Mouse (Mus musculus) inflammation-experienced regulatory T-cells (primary cell): ENCODE measurements around the gene Gm14226. TPM values are rescaled to one million over a fixed set of nuclear protein-coding genes. Genes with fewer than 3 reads are reported as not detected.

Experiments
- polyA plus RNA-seq, 2 experiments: library from polyadenylated mRNA; unstranded; fragments of 100-300 nt; shearing (Covaris generic); gene quantifications; one replicate each; pipeline ENCODE4 v1.2.1; 2017

Gm14226 gene
- under 1 TPM; 0.06 to 0.80 TPM for polyA plus RNA-seq

GRCm38 (mm10) chr2:155018251-155018755 is at the start of gene Gm14226:
Gm14226 (plus strand) TSS chr2:155018266.

GRCm38 (mm10) chr2:155073978-155074765 is 56.1 kb downstream of the Gm14226 start, which contains the start of gene Ahcy:
Ahcy (minus strand) TSS chr2:155074497.

Other genes with a start within 250 kb of the Gm14226 start
- gene Gm14214, start 248.2 kb upstream of the Gm14226 start, polyA plus RNA-seq = 1 to 10 TPM in 1 of 2 experiments, not detected in 1; 1.1 TPM
- 100 to 1,000 TPM; 111 to 141 TPM for gene Raly, start 227.2 kb upstream of the Gm14226 start, polyA plus RNA-seq
- gene a, start 226.9 kb upstream of the Gm14226 start, polyA plus RNA-seq = not detected
- gene Eif2s2, start 125.3 kb upstream of the Gm14226 start, polyA plus RNA-seq = 10 to 100 TPM; 43.4 to 58.2 TPM
- gene Ahcy, start 56.2 kb downstream of the Gm14226 start, polyA plus RNA-seq = 10 to 100 TPM; 24.2 to 24.4 TPM
- 10 to 100 TPM; 73.1 to 81.8 TPM for gene Itch, start 115.2 kb downstream of the Gm14226 start, polyA plus RNA-seq
- gene Dynlrb1, start 218.3 kb downstream of the Gm14226 start, polyA plus RNA-seq = 100 to 1,000 TPM; 253 to 276 TPM